Mouse (Mus musculus) left cerebral cortex, postnatal 10 days (tissue): ENCODE results near the gene Inafm1. TPM values are rescaled to one million over a fixed set of nuclear protein-coding genes. Genes with fewer than 3 reads are reported as not detected.
A peak's percentile ranks its signal among the peaks of the same experiment; 100 is the strongest.
"Not testable (repeated sequence)": the region's sequence is repeated elsewhere in the genome, so short reads cannot be mapped to it uniquely, and the experiment has no call there.

Experiments used
- DNase-seq, 2 experiments: peaks; one replicate each; pipeline ENCODE4 v3.0.0; 2021 to 2022; ENCODE audit warnings: low spot score in 2 of 2, mixed read lengths in 1 of 2; ENCODE audit errors: extremely low spot score in 1 of 2
- intact Hi-C: fragments of 180-260 bp; cut with DNase I; formaldehyde crosslinking; loops from one replicate; pipeline ENCODE4 v1.15.1; 2025
- total RNA-seq, 2 experiments: library from RNA; stranded (reverse); gene quantifications; 2 replicates each; pipeline ENCODE4 v1.2.3; 2021

Inafm1 gene
- total RNA-seq, 2 experiments from 2014 or later, result 33.0 to 35.6 TPM

DNA sequence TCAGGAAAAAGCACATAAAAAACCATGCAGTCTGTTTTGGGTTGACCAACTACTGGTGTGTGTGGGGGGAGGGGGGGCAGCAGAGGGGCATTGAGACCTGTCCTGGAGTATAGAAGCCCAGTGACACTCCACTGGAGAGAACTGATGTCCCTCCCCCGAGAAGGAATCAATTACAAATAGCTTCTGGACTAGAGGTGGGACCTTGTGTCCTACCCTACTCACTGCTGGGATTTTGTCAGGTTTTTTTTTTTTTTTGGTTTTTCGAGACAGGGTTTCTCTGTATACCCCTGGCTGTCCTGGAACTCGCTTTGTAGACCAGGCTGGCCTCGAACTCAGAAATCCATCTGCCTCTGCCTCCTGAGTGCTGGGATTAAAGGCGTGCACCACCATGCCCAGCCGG lies 33.7 kb upstream of the Inafm1 start:
- intact Hi-C loops, result not testable (repeated sequence)

DNA sequence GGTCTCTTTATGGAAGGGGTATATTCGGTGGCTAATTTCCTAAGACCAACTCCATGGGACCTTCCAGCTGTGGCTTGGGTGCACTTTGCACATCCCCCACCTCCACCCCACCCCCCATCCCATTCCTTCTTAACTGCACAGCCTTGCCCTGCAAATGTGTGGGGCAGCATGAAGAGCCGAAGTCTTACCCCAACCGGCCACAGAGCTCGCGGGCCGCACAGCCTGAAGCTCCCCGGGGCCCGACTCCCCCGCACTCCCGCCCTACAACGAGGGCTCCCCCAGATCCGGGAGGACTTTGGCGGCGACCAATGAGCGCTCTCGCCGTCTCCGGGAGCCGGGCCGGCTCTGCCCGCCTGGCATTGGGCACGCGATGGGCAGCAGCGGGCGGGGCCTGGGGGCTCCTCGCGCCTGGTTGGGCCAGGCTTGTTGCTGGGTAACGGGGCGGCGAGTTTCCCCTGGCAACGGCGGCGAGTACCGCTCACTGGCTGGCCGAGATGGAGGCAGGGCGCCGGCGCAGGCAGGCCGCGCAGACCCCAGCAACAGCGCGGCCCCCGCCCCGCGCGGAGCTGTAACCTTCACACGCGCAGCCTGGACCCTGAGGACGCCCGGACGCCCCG lies 26.1 kb upstream of the Inafm1 start:
- peak; percentile 95 to 96 for DNase-seq
- intact Hi-C loops, result loop anchor here (10.0 kb wide), 1 partner anchor 165 kb away; no protein-coding TSS in a partner anchor

More for the DNA sequence above, 33.7 kb upstream of the Inafm1 start:
- DNase-seq, result not testable (repeated sequence)

DNA sequence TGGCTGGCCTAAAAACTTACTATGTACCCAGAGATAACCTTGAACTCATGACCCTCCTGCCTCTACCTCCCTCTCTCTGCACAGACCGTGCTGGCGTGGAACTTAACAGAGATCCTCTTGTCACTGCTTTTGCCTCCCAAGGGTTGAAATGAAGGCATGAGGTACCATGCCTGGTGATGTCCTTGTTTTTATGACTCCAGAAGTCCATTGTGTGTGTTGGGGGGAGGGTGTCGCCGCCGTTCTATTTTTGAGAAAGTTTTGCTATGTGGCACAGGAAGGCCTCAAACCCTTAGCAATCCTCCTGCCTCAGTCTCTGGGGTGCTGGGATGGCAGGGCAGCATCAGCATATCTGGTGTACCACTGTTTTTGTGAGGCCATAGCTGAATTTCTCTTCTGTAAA lies 25.5 kb upstream of the Inafm1 start:
- intact Hi-C loops, result loop anchor here (10.0 kb wide), 1 partner anchor 166 kb away; no protein-coding TSS in a partner anchor
- DNase-seq, result no peak

DNA sequence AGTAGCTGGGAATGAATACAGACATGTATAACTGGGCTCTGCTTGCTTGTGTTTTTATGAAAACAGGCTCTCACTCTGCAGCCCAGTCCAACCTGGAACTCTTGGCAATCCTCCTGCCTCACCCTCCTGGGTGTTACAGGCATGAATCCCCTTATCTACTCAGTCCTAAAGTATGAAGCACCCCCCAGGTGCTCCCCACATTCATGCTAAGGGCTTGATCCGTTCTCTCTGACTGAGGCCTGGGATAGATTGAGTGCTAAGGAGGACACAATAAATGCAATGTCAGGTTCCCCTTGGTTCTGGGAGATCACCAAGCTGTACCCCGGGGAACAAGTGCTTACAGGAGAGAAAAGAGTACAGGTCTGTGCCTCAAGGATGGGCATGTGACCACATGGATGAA lies 24.2 kb upstream of the Inafm1 start:
- intact Hi-C loops, result loop anchor here (2.0 to 10.0 kb wide), 2 partner anchors 13 to 167 kb away; no protein-coding TSS in a partner anchor
- DNase-seq, result peak in 1 of 2 experiments; percentile 23

DNA sequence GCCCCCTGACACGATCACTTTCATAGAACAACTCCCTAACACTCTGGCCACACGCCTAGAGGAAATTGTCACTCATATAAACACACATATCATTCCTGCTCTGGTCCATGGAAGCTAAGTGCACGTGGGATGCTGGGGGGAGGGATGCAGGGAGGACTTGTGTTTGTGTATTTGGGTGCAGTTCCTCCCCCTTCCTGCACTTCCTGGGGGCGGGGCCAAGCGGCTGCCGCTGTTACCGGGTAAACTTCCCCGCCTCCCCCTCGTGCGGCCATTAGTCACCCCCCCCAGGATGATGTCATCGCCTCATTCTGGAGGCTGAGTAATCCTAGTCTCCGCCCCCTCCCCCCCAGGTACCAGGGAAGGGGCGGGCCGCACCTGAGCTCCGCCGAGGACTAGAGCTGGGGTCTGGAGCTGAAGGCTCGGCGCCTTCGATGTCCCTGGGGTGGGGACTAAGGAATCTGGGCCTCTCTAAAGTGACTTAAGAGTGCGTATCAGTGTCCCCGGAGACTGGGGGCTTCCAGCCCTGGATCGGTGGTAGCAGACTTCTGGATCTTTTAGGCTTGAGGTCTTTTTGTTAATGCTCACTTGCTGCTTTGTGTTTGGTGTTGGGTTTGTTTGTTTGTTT lies 23.5 kb upstream of the Inafm1 start:
- intact Hi-C loops, result loop anchor here (2.0 to 10.0 kb wide), 2 partner anchors 14 to 168 kb away; no protein-coding TSS in a partner anchor
- peak; percentile 69 to 96 for DNase-seq

DNA sequence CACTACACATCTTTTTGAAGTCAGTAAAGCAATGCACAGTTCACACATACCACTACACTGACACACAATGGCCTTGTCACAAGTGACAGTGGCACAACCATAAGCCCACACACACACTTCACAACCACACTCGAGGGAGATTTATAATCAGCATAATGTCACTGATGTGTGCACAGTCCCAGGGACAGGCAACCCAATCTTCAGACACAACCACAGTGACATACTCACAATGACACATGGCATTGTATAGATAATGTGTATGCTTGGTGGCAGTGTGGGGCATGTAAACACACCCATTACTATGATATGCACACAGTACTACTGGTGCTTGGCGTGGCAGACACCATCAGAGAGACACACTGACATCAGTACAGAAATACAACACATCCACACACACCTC lies 22.7 kb upstream of the Inafm1 start:
- intact Hi-C loops, result loop anchor here (2.0 to 10.0 kb wide), 2 partner anchors 15 to 169 kb away; no protein-coding TSS in a partner anchor
- no peak for DNase-seq

DNA sequence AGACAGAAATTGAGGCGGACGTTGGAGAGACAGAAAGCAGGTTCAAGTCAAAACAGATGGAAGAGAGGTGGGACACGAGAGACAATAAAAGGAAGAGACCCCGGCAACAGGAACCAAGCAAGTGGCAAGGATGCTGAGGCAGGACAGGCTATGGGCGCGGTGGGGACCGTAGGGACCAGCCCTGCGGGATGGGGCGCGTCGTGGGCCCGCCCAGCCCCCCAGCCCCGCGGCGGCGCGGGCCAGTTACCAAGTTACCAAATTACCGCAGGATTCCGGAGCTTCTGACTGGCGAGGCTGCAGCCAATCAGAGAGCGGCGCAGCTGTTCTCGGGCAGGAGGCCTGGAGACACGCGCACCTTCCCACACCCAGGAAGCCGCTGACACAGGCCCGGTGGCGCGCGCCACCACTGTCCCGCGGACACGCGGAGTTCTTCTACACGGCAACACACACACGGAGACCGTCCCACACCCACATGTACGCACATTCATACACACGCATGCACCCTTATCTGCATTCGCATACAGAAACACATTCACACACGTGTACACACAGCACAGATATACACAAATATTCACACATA lies 22.0 kb upstream of the Inafm1 start:
- DNase-seq, result peak in 1 of 2 experiments; percentile 87
- intact Hi-C loops, result loop anchor here (2.0 to 10.0 kb wide), 2 partner anchors 77 to 169 kb away; no protein-coding TSS in a partner anchor

DNA sequence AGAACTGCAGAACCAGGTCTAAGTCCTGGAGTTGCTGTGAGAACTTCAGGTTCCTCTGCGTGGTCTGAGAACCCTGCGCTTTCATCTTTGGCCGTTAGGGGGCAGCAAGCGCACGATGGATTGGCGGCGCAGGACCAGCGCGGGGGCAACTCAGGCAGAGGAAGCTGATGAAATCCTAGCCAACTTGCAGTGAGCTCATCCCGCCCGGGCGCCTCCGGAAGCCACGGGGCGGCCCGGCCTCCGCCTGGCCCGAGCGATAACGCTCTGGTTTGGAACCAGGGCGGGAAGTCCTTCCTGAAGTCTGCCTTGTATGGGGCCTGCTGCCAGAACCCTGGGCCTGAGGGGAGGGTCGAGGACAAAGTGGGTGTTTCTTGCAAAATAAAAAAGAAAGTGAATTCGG lies 21.4 kb upstream of the Inafm1 start:
- intact Hi-C loops, result loop anchor here (2.0 to 10.0 kb wide), 3 partner anchors 32 to 170 kb away; no protein-coding TSS in a partner anchor

DNA sequence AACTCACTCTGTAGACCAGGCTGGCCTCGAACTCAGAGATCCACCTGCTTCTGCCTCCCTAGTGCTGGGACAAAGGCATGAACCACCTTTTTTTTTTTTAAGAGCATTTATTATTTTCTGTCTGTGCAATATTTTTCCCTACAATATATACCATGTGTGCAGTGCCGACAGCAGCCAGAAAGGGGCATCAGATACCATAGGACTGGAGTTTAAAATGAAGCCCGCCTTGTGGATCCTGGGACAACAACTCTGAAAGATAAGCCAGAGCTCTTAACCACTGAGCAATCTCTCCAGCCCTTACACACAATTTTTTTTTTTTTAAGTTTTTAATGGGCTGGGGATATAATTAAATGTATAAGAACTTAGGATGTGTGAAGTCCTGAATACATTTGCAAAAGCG lies 20.9 kb upstream of the Inafm1 start:
- DNase-seq, result no peak
- intact Hi-C loops, result loop anchor here (2.0 to 10.0 kb wide), 3 partner anchors 33 to 170 kb away; no protein-coding TSS in a partner anchor

More for the DNA sequence above, 21.4 kb upstream of the Inafm1 start:
- DNase-seq, result peak; percentile 91 to 95

DNA sequence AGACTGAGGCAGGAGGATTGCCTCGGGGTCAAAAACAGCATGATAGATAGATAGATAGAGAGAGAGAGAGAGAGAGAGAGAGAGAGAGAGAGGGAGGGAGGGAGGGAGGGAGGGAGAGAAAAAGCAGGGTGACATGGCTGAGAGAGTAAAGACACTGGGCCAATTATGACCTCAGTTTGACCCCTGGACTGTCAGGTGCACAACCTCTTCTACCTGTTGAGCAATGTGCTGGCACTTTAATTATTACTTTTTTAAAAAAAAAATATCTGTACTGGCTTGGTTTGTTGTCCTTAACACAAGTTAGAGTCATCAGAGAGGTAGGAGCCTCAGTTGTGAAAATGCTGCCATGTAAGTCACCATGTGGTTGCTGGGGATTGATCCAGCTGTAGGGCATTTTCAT lies 14.4 kb upstream of the Inafm1 start:
- DNase-seq, result no peak
- intact Hi-C loops, result no loop called here

DNA sequence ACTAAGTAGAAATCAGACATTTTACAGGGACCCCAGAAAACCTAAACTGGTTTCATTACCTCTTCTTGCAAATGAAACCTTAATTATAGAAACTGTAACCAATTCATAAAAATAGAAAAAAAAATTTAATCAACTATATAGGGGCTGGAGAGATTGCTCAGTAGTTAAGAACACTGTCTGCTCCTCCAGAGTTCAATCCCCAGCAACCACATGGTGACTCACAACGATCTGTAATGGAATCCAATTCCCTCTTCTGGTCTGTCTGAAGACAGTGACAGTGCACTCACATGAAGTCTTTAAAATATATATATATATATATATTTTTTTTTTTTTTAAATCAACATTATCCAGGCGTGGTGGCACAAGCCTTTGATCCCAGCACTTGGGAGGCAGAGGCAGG lies 13.6 kb upstream of the Inafm1 start:
- intact Hi-C loops, result no loop called here
- no peak for DNase-seq

DNA sequence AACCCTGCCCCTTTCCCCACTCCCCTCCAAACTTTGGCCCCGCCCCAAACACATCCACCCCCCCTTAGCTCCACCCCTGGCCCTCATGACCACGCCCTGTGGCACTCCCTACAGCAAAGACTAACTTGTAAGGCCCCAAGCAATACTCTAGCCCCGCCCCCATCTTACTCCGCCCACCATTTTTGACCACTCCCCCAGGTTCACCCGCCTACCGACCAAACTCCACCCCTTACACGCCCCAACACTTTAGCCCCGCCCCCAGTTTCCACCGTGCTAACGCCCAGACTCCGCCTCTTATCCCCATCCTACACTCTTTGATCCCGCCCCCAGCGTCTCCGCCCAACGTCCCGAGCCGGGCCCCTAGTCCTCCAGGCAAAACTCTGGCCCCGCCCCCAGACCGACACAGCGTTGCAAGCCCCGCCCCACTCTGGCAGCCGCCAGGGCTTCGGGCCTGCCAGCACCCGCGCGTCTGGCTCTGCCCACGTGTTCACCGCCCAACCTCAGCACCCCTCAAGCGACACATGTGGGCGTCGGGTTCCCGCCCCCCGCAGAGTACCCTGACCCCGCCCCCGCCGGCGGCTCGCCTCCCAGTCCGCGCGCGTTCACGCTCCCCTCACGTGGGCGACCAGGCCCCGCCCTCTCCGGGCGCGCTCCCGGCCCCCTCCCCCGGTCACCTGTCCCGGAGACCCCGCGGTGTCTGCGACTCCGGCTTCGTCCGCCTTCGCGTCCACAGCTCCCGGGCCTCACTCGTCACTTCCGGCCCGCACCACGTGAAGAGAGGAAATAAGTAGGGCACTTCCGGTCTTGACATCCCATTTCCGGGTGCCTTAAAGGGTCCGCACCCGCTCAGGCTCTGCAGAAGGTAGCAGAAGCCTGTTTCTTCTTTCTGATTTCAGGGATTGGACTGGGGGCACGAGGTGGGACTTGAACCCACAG lies 12.9 kb upstream of the Inafm1 start, which contains the start of gene Ccdc9:
Gene Ccdc9 (minus strand): TSS at position 770 of the 936 bp plus-strand sequence.
- intact Hi-C loops, result no loop called here

DNA sequence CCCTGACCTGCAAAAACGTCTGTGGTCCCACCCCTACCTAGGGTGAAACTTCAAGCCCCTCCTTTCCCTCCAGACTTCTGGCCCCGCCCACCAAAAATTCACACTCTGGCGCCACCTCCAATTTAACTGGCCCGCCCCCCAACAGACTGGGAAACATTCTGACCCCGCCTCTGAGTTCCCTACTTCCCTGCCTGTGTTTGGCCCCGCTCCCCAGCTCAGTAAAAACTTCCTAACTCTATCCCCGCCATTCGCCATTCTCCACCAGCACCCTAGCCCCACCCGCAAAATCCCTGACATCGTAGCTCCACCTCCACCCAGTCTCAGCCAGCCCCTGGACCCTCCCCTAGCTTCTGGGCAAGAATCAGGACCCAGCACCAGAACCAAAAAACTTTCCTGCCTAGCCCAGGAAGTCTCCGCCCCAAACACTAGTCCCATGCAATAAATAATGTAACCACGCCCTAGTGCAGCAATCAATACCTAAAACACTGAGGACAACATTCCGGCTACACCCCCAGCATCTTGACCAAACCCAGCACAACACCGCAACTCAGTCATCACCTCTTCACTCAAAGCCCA lies 12.1 kb upstream of the Inafm1 start:
- intact Hi-C loops, result no loop called here
- peak; percentile 39 to 87 for DNase-seq

More for the DNA sequence above, 12.9 kb upstream of the Inafm1 start, which contains the start of gene Ccdc9:
- DNase-seq, result peak; percentile 98 to 100

DNA sequence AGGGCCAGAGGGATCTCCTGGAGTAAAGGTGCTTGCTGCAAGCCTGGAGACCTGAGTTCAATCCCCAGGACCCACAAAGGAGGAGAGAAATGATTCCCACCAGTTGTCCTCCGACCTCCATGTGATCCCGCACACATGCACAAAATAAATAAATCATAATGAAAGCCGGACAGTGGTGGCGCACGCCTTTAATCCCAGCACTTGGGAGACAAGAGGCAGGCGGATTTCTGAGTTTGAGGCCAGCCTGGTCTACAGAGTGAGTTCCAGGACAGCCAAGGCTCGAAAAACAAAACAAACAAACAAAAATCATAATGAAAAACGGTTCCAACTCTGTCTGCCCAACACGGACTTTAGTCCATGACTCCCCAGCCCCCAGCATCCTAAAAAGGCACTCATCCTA lies 11.5 kb upstream of the Inafm1 start:
- DNase-seq, result no peak
- intact Hi-C loops, result no loop called here

DNA sequence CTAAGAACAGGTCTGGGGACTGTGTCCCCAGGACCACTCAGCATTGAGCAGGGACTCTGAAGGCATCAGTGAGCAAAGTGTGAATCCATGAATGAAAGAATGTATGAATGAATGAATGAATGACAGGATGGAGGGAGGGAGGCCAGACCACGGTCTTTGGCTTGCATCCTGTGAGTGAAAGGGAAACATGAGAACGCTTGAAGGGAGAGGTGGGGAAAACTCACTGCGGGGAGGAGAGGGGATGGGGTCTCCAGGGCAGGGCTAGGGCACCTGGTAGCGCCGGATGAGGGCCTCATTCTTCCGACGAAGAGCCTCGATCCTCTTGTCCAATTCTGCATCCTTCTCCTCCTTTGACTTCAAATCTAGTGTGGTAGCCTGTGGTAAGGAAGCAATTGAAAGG lies 10.6 kb upstream of the Inafm1 start:
- DNase-seq, result no peak
- intact Hi-C loops, result no loop called here

DNA sequence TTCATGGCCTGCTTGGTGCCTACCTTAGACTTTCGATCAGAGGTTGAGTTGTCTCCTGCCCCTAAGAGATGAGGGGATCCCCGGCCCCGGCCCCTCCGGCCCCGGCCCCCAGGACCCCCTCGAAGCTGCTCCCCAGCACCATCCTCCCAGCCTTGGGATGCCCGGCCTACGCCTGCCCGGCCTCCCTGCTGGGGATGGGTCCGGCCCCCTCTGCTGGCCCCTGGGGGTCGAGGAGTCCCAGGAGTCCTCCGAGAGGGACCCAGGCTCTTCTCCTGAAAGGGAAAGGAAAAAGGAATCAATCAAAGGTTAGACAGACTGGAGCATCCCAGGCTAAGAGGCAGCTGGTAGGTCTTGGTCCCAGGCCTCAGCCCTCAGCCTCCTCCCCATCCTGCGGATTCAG lies 8.9 kb upstream of the Inafm1 start:
- intact Hi-C loops, result no loop called here
- DNase-seq, result no peak

DNA sequence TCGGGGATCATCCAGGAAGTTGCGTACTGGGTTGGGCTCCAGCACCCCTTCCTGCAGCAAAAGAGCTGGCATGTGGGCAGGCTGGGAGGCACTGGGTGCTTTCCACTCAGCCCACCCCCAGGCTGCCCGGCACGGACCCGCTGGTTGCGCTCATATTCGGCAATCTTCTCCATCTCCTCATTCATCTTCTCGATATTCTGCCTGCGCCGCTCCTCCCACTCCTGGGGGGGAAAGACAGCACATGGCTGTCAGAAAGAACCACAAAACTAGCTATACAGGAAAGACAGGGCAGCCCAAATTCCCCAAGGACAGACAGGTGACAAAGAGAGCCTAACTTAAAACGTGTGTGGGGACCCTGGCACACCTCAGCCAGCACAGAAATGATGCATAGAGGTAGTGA lies 7.3 kb upstream of the Inafm1 start:
- intact Hi-C loops, result no loop called here
- DNase-seq, result no peak
